Mouse (Mus musculus) sigmoid colon, adult 10 weeks (tissue): ENCODE data around the gene Tlr9. TPM values are rescaled to one million over a fixed set of nuclear protein-coding genes. Genes with fewer than 3 reads are reported as not detected.

ENCODE experiments used
- polyA plus RNA-seq: library from polyadenylated mRNA; stranded (reverse); fragments of 350-450 nt; fragmentation: Illumina TruSeq; extraction: RNeasy Lipid Tissue Mini Kit (QIAGEN cat#74804); gene quantifications from one replicate; pipeline ENCODE4 v1.2.3, GENCODE M21; 2014; ENCODE audit warnings: low read depth, low replicate concordance

The Tlr9 gene
- not detected for polyA plus RNA-seq

GRCm38 (mm10) chr9:106222261-106222851 is at the start of gene Tlr9:
Tlr9 (plus strand) TSS chr9:106222598.

GRCm38 (mm10) chr9:106199535-106200272 is 22.7 kb upstream of the Tlr9 start, which contains the start of gene Ppm1m:
Ppm1m (minus strand) TSS chr9:106199746.

GRCm38 (mm10) chr9:106202819-106203636 is 19.4 kb upstream of the Tlr9 start, which contains the start of gene Twf2:
Twf2 (plus strand) TSS chr9:106203108.

Other genes starting within 250 kb of the Tlr9 start
- gene Col6a4, start 125.8 kb upstream of the Tlr9 start, polyA plus RNA-seq: 3.6 TPM
- 0.13 TPM for gene Glyctk, start 64.5 kb upstream of the Tlr9 start, polyA plus RNA-seq
- 84.2 TPM for gene Wdr82, start 51.7 kb upstream of the Tlr9 start, polyA plus RNA-seq
- 2.3 TPM for gene Ppm1m, start 22.9 kb upstream of the Tlr9 start, polyA plus RNA-seq
- not detected for gene Twf2, start 19.5 kb upstream of the Tlr9 start, polyA plus RNA-seq
- gene Alas1, start 26.1 kb downstream of the Tlr9 start, polyA plus RNA-seq: 41.9 TPM
- 2.1 TPM for gene Poc1a, start 58.5 kb downstream of the Tlr9 start, polyA plus RNA-seq
- 15.3 TPM for gene Dusp7, start 146.0 kb downstream of the Tlr9 start, polyA plus RNA-seq
- 46.6 TPM for gene Rpl29, start 206.9 kb downstream of the Tlr9 start, polyA plus RNA-seq
- 2.6 TPM for gene Acy1, start 215.7 kb downstream of the Tlr9 start, polyA plus RNA-seq
- gene Abhd14b, start 224.9 kb downstream of the Tlr9 start, polyA plus RNA-seq: 22.5 TPM
- gene Abhd14a, start 225.1 kb downstream of the Tlr9 start, polyA plus RNA-seq: 2.9 TPM
- gene Pcbp4, start 230.7 kb downstream of the Tlr9 start, polyA plus RNA-seq: 1.1 TPM
- not detected for gene Gpr62, start 243.3 kb downstream of the Tlr9 start, polyA plus RNA-seq